Mouse (Mus musculus) neutrophil, adult 5-6 weeks (primary cell): ENCODE data around the gene Diexf. TPM values are rescaled to one million over a fixed set of nuclear protein-coding genes. Genes with fewer than 3 reads are reported as not detected.

ENCODE experiments used
- ATAC-seq: fragments of 151-379, 151-347 bp; 2 replicates; pipeline ENCODE4 v1.8.0; 2017; ENCODE audit warnings: mild to moderate bottlenecking, moderate TSS enrichment; ENCODE audit not compliant: insufficient number of reproducible peaks, poor library complexity, low FRiP score, severe bottlenecking; ENCODE audit errors: extremely low read depth
- total RNA-seq: library from RNA; stranded (forward); fragments of 200-1000 nt; gene quantifications from 2 replicates; pipeline ENCODE4 v1.2.3, GENCODE M21; 2017

The Diexf gene
- total RNA-seq, result 27.9 and 32.9 TPM in 2 replicates

DNA sequence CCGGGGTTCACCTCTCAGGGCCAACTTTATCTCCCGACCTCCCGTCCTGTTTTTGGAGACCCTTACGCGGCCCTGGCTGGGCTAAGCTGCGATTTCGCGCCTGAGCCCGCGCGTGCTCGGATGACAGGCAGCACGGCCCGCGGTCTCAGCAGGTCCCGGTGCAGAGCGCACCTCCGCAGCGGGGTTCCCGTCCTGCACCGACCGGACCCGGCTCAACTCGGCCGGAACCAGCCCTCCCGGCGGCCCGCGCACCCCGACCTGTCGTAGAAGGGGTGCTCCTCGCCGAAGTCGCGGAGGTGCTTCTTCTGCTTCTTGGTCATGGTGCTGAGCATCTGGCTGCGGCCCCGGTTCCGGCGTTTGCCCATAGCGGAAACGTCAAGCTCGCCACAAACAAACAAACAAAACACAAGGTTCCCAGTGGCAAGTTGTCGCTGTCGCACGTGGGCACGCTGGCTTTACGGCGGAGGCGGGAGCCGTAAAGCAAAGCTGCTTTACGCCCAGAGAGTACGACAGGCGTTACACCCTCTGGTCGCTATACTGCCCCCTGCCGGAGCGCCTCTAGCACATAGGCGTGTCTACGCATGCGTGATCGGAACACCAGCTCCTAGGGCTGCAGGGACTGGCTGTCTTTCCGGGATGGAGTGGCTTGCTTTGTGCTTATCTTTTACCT is at the start of gene Diexf:
Gene Diexf (minus strand): TSS at position 487 of the 670 bp plus-strand sequence.
- peak; percentile 99 for ATAC-seq

DNA sequence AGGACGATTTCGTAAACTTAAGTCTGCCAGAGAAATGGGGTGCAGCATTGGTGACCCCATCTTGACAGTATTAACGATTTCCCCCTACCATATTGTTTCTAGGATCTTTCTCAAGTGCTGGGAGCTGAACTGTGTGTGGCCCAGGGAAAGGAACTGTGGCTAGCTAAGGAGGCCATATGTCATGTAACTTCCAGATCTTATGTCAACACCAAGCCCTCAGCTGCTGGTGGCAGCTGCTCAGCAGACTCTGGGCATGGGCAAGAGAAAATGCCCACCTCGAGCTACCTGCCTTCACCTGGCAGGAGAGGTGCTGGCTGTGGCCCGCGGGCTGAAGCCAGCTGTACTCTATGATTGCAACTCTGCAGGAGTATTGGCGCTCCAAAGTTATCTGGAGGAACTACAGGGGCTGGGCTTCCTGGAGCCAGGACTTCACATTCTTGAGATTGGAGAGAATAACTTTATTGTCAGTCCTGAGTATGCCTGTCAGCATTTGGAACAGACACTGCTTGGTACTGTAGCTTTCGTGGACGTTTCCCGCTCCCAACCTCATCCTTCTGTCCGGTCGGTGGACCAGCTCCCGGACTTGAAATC is 44.2 kb upstream of the Diexf start:
- no peak for ATAC-seq

- ATAC-seq, result no peak
Observed at GRCm38 (mm10) chr1:193173810-193174129, 43.7 kb upstream of the Diexf start.

GRCm38 (mm10) chr1:193172991-193173809 is 43.1 kb upstream of the Diexf start:
- ATAC-seq, result peak; percentile 94

DNA sequence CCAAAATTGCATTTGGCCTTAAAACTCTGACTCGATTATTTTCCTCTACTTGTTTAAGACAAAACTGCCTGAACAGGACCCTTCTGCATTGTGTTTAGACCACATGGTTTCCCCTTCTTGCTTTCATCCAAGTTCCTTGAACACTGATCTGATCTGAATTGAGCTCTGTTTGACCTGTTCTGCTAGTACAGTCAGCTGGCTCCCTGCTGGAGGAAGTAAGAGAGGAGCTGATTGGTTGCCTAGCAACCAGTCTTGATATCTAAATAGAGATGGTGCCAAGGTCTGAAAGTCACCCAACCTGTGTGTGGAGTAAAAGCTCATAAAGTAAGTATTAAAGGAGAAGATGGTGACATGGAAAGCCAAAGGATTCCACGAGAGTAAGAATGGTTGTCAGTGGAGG is 39.8 kb upstream of the Diexf start:
- ATAC-seq, result peak; percentile 37; the same call in 1 of the 2 replicates

GRCm38 (mm10) chr1:193169228-193169627 is 39.2 kb upstream of the Diexf start:
- no peak for ATAC-seq

GRCm38 (mm10) chr1:193167746-193168145 is 37.7 kb upstream of the Diexf start, which contains the start of gene A130010J15Rik:
TSS of gene A130010J15Rik (plus strand) at chr1:193168046.
- ATAC-seq, result no peak

- ATAC-seq, result peak; percentile 64; the same call in 1 of the 2 replicates
Observed at GRCm38 (mm10) chr1:193160317-193161032, 30.4 kb upstream of the Diexf start.

DNA sequence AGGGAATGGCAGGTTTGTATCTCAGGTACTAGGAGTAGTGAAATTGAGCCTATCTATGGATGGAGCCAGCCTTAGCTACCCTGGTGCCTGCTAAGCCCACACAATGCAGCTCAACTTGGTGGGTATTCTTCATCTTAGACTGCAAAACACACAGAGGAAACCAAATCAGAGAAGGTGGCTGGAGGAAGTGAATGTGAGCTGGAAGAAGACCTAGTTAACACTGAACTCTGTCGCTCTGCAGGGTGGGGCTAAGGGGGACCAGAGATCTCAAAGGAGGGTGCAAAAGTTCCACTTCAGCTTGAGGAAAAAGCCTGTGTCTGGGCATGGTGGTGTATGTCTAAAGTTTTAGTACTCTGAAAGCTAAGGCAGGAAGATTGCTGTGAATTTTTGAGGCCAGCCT is 29.5 kb upstream of the Diexf start:
- no peak for ATAC-seq

DNA sequence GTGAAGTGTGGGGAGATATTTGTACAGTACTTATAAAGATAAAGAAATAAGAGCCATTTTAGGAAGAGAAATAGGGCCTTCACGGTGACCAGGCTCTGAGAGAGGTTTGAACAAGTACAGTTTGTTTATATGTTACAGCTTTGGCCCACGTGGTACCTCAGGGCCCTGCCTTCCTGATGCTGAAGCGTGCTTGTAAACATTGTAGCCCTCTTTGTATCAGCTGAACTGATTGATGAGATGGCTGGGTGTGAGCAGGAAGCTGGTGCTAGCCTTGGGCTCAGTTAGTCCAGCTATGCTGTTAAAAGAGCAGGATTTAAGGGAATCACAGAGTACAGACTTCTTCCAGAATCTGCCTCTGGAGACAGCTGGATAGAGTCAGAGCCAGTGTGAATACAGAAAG is 29.1 kb upstream of the Diexf start:
- no peak for ATAC-seq

DNA sequence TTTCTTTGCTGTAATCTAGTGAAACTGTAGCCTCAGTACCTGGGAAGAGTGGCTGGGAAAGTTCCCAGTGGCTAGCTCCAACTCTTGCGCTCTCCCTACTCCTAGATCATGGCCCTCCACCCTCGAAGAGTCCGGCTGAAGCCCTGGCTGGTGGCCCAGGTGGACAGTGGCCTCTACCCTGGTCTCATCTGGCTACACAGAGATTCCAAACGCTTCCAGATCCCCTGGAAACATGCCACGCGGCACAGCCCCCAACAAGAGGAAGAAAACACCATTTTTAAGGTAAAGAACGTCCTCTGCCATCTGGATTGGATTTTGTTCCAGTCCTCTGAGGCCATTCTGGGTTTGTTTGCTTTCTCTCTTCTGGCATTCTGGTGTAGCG is 27.0 kb upstream of the Diexf start:
- ATAC-seq, result no peak

- no peak for ATAC-seq
Observed at GRCm38 (mm10) chr1:193156316-193157110, 26.4 kb upstream of the Diexf start.

DNA sequence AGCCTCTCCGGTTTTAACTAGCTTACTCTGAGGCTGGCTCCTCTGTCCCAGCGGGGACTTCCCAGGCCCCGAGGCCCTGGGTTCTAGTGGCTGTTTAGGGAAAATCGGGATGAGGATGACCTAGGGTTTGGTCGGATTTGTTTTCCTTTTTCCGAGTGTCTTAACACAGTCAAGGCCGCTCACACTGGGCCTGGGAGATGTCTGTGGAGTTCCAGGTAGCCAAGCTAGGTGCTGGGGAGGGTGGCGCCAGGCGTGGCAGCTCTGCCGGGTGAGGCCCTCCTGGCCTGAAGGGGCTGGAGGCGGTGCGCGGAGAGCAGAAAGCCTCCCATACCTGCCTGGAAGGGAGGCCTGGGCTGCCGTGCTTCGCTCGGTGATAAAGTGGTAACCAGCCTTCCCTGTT is 23.5 kb upstream of the Diexf start:
- no peak for ATAC-seq

DNA sequence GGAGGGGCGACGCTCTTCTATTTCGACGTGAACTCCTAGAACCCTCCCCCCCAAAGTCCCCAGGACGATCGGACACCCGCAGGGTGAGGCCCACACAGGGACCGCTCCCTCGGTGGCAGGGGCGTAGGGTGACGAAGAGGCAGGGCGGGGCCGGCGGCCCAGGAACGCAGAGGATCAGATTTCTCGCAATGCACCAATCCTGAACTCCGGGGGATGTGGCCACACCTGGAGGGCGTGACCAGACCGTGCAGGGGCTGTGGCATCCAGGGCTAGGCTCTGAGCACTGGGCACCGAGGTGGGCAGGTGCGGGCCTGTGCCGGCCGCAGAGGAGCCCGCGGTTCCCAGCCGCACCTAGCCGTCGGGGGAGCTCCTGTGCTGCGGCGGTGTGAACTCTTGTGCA is 22.8 kb upstream of the Diexf start, which contains the start of gene Irf6:
Gene Irf6 (plus strand): TSS at position 240 of the 400 bp plus-strand sequence.
- ATAC-seq, result peak; percentile 49; the same call in 1 of the 2 replicates

DNA sequence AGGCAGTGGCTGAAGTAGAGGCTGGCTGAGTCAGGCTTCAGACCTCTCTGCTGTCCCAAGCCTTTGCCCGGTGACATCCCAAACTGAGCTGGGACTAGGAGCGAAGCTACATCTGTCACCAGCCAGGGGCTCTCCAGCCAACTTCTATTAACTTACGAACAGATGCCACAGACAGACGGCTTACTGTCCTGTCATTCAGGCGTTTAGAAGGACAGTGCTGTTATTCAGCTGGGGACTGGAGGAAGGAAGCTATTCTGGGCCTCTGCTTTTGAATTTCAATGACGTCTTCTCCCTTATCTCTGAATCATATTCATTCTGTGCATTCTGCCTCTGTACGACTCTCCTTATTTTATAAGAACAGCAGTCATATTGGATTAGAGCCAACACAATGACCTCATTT is 21.1 kb upstream of the Diexf start:
- ATAC-seq, result no peak

- no peak for ATAC-seq
Observed at GRCm38 (mm10) chr1:193149231-193149630, 19.2 kb upstream of the Diexf start.

DNA sequence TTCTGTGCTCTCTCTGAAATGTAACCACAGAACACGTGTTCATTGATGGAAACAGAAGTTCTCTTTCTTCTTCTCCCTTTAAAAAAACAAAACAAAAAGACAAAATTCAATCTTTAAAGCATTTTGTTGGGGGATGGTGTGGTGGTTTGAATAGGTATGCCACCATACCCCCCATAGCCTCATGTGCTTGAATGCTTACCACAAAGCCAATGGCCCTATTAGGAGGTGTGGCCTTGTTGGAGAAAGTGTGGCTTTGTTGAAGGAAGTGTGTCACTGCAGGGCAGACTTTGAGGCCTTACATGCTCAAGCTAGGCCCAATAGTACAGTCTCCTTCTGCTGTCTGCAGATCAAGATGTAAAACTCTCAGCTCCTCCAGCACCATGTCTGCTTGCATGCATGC is 16.3 kb upstream of the Diexf start:
- ATAC-seq, result no peak

DNA sequence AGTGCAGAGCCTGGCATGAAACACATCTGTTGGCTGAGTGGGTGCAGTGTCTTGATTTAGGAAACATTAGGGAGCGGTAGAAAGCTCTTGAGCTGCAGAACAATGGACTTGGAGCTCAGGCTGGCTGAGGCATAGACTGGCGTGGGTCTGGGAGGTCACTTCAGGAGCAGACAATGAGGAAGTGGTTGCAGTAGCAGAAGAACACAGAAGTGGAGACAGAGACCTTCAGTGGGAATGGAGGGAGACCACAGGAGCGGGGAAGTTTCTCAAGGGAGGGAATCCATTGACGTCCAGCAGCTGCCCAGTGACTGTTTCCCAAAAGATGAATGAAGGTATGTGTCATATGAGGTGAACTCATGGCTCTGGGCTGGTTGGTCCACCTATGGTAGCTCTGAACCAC is 15.0 kb upstream of the Diexf start:
- ATAC-seq, result no peak

GRCm38 (mm10) chr1:193144516-193144915 is 14.4 kb upstream of the Diexf start:
- ATAC-seq, result no peak
